Mouse (Mus musculus) lung, embryonic 14.5 days (tissue): ENCODE results near the gene Ints1. TPM values are rescaled to one million over a fixed set of nuclear protein-coding genes. Genes with fewer than 3 reads are reported as not detected.

Experiments
- ATAC-seq: fragments of 200-750 bp; cut with Nextera tagmentation; 2 replicates; pipeline ENCODE4 v1.8.0; 2017; ENCODE audit warnings: mild to moderate bottlenecking, moderate TSS enrichment, moderate library complexity; ENCODE audit not compliant: insufficient read depth
- DNase-seq: peaks from one replicate; pipeline ENCODE4 v3.0.0-alpha.2; 2015
- H3K27ac ChIP-seq: fragments of 300-500 bp; sonication (generic); 2 replicates; pipeline ENCODE4 v1.5.1; 2014; ENCODE audit warnings: low read depth, mild to moderate bottlenecking, moderate library complexity
- H3K27me3 ChIP-seq: fragments of 300-500 bp; sonication (generic); 2 replicates; pipeline ENCODE4 v1.6.1; 2014; ENCODE audit warnings: low read length, control low read depth; ENCODE audit not compliant: insufficient read depth
- H3K36me3 ChIP-seq: fragments of 300-500 bp; sonication (generic); 2 replicates; pipeline ENCODE4 v1.6.1; 2014; ENCODE audit warnings: control low read depth; ENCODE audit not compliant: insufficient read depth
- H3K4me1 ChIP-seq: fragments of 300-500 bp; sonication (generic); 2 replicates; pipeline ENCODE4 v1.6.1; 2014; ENCODE audit warnings: antibody characterized with exemption, control low read depth; ENCODE audit not compliant: insufficient read depth
- H3K4me2 ChIP-seq: fragments of 300-500 bp; sonication (generic); 2 replicates; pipeline ENCODE4 v1.6.1; 2014; ENCODE audit warnings: mild to moderate bottlenecking
- H3K4me3 ChIP-seq: fragments of 300-500 bp; sonication (generic); 2 replicates; pipeline ENCODE4 v1.5.1; 2014; ENCODE audit warnings: low read depth, low read length
- H3K9ac ChIP-seq: fragments of 300-500 bp; sonication (generic); 2 replicates; pipeline ENCODE4 v1.6.1; 2014
- H3K9me3 ChIP-seq: fragments of 300-500 bp; sonication (generic); 2 replicates; pipeline ENCODE4 v1.6.1; 2016; ENCODE audit warnings: low read depth, low read length, control low read depth
- CTCF ChIP-seq: IDR thresholded peaks from 2 replicates; pipeline ENCODE4 v1.5.1; 2016; ENCODE audit warnings: antibody characterized with exemption, low read depth
- WGBS: fragments of 180-500 bp; shearing (Covaris S2); extraction: QIAGEN DNeasy Blood & Tissue Kit; methylation state at CpG from one replicate; pipeline ENCODE4 v1.1.7; 2014; 5-methylcytosine and 5-hydroxymethylcytosine counted together
- polyA plus RNA-seq: library from polyadenylated mRNA; unstranded; fragments of >200 nt; fragmentation: Nextera tagmentation; extraction: Ambion mirVana; gene quantifications from 2 replicates; pipeline ENCODE4 v1.2.1, GENCODE M21; 2014

The Ints1 gene
- polyA plus RNA-seq, 1 experiment from 2014 or later = 39.8 TPM

DNA sequence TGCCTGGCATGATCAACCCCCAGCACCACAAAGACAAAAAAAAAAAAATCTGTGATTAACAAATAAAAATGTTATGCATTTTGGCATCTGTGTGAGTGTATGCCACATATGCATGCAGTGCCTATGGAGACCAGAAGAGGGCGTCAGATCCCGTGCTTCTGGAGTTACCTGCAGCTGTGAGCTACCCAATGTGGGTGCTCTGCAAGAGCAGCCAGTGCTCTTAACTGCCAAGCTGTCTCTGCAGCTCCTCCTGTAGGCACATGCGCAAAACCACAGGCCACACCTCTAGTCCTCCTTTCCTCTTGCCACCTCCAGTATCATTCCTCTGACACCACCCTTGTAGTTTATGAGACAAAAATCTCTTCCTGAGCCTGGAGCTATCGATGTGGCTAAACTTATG, 33.9 kb upstream of the Ints1 start:
- H3K4me2 ChIP-seq = no peak overlapping the region
- peaks cover 12% of the 10 kb centered on the region for H3K27me3 ChIP-seq
- H3K9ac ChIP-seq = no peak overlapping the region
- no peak overlapping the region for H3K4me3 ChIP-seq
- H3K36me3 ChIP-seq = no peaks in the 10 kb centered on the region
- ATAC-seq (no peak), DNase-seq (no peak)
- 65% methylated on average over 4 of the region's 4 CpGs for whole genome bisulfite sequencing
- no peaks in the 10 kb centered on the region for H3K9me3 ChIP-seq
- TF ChIP-seq CTCF = peak; percentile 31; the same call in 1 of the 2 replicates
- no peak overlapping the region for H3K27ac ChIP-seq
- no peaks in the 10 kb centered on the region for H3K4me1 ChIP-seq

DNA sequence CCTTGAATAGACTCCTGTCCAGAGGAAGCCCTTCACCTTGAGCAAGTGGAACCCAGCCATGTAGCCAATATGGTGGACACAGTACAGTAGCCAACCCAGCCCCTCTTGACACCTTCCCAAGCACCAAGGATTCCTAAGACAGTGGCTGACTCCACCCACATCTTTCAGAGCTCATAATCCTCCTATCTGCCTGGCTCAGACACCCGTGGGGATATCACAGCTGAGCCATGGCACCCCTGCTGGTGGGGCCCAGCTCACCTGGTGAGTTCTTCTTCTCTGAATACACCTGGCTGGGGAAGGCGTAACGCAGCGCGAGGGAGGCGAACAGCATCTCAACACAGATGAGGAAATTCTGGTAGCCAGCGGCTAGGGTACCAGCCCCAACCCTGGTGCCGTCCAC, 30.4 kb upstream of the Ints1 start:
- no peak for TF ChIP-seq CTCF
- Histone ChIP-seq H3K9me3 (no peaks in the 10 kb centered on the region), H3K27ac (no peak overlapping the region)

DNA sequence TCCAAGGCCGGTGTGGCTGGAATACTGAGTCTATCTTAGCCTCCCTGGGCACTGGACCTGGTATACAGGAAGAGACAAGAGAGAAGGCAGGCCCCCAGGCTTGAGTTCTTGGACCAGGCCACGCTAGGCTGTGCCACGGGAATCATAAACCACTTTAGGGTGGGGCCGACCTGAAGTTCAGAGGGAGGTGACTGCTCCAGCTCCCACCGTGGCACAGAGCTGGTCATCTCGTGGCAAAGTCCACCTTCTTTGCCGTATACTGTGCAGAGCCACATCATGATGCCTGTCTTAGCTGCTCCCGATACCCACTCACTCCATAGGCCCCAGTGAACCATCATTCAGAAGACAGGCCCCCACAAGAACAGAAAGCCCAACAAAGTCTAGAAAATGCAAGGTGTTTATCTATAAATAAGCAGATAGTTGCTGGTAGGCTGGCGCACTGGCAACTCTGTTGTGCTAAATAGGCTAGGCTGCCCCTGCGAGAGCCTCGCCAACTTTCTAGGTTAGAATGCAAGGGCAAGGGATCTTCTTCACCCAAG, 29.2 kb upstream of the Ints1 start:
- 77% methylated on average over 11 of the region's 11 CpGs for WGBS
- H3K27ac ChIP-seq = peak overlapping the region; percentile 69; the same call in 1 of the 2 replicates
- peaks cover 22% of the 10 kb centered on the region for H3K36me3 ChIP-seq
- 0 out of 2 replicates have a peak overlapping the region, but pooled peaks have one; percentile 13 for H3K9ac ChIP-seq
- TF ChIP-seq CTCF = no peak
- H3K9me3 ChIP-seq = no peaks in the 10 kb centered on the region
- DNase-seq (no peak), ATAC-seq (0 out of 2 replicates have a peak, but pooled peaks have one; percentile 16)
- 0 out of 2 replicates have a peak, but pooled peaks cover 7% of the 10 kb centered on the region for H3K4me1 ChIP-seq
- H3K27me3 ChIP-seq = no peaks in the 10 kb centered on the region
- no peak overlapping the region for H3K4me3 ChIP-seq
- peak overlapping the region; percentile 44; the same call in 1 of the 2 replicates for H3K4me2 ChIP-seq

More for the DNA sequence above, 30.4 kb upstream of the Ints1 start:
- no peak overlapping the region for H3K4me3 ChIP-seq
- H3K27me3 ChIP-seq = no peaks in the 10 kb centered on the region
- ATAC-seq = no peak
- 0 out of 2 replicates have a peak, but pooled peaks cover 7% of the 10 kb centered on the region for H3K4me1 ChIP-seq
- H3K4me2 ChIP-seq = no peak overlapping the region
- no peak for DNase-seq
- 84% methylated on average over 8 of the region's 8 CpGs for WGBS
- no peak overlapping the region for H3K9ac ChIP-seq
- H3K36me3 ChIP-seq = peaks cover 9% of the 10 kb centered on the region

DNA sequence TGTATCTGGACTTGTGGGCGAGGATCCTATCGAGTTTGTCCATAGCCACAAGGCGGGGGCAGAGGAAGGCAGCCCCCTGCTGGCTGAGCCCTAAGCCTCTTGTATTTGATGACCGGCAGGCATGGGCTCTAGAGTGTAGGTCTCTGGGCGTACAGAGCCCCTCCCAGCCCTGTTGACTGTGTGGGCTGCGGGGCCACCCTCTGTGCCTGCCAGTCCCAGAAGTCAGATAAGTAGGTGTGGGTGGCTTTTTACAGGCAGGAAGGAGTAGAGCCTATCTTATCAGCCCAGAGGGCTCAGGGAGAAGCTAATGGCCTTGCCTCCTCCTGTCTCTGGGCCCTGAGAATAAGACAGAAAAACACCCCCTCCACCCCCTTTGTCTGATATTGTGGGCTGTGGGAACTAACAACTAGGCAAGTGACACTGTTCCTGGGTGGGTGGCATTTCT, 28.7 kb upstream of the Ints1 start:
- H3K9ac ChIP-seq = peak overlapping the region; percentile 13
- ATAC-seq (peak; percentile 77), DNase-seq (peak; percentile 44)

DNA sequence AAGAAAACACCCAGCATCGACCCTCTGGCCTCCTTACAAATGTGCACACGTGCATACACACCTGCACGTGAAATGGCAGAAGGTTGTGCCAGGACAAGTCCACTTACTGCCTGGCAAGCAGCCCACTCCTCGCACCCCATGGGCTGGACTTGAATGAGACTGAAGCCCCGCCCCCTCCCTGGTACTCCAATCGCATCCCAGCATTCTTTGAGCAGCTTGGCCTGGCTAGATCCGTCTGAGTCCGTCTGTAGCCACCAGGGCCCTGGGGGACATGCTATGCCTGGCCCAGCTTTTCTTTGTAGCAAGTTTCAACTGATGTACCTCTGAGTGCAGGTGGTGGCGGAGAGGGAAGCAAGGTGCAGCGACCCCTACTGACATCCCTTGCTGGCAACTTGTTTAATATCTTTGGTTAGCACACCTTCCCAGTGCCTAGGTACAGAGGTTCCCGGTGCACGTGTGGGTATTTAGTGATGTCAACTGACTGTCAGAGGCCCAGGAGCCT, 28.2 kb upstream of the Ints1 start:
- no peak overlapping the region for H3K4me3 ChIP-seq
- peaks cover 11% of the 10 kb centered on the region for H3K4me1 ChIP-seq
- peak; percentile 76 for DNase-seq
- 6% methylated on average over 12 of the region's 12 CpGs for WGBS
- ATAC-seq = peak; percentile 74
- H3K36me3 ChIP-seq = peaks cover 24% of the 10 kb centered on the region
- peak overlapping the region; percentile 44 for H3K4me2 ChIP-seq
- TF ChIP-seq CTCF = peak; percentile 41; the same call in 1 of the 2 replicates
- peak overlapping the region; percentile 13; the same call in 1 of the 2 replicates for H3K9ac ChIP-seq
- no peaks in the 10 kb centered on the region for H3K9me3 ChIP-seq
- H3K27me3 ChIP-seq = no peaks in the 10 kb centered on the region
- H3K27ac ChIP-seq = peak overlapping the region; percentile 69

More for the DNA sequence above, 28.7 kb upstream of the Ints1 start:
- 4% methylated on average over 6 of the region's 6 CpGs for WGBS
- H3K4me2 ChIP-seq = peak overlapping the region; percentile 44
- H3K27ac ChIP-seq = peak overlapping the region; percentile 69
- H3K9me3 ChIP-seq = no peaks in the 10 kb centered on the region
- H3K4me3 ChIP-seq = no peak overlapping the region
- H3K4me1 ChIP-seq = 0 out of 2 replicates have a peak, but pooled peaks cover 7% of the 10 kb centered on the region
- TF ChIP-seq CTCF = peak; percentile 29; the same call in 1 of the 2 replicates
- peaks cover 24% of the 10 kb centered on the region for H3K36me3 ChIP-seq
- no peaks in the 10 kb centered on the region for H3K27me3 ChIP-seq

DNA sequence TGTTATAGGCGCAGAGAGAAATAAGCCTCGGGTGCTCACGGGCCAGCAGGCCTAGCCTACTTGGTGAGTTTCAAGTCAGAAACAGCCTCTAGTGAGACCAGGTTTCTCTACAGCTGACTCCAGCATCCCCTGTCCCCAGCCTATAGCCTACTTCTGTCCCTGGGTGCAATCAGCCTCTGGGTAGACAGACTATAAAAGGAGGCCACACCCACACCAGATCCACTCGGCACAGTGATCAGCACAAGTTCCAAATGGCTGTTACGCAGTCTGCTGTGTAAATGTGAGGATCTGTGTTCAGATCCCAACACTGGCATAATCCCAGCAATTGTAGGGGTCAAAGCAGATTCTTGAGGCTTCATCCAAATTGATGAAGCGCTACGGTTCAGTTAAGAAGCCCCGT, 27.7 kb upstream of the Ints1 start:
- Histone ChIP-seq H3K9me3 (no peaks in the 10 kb centered on the region), H3K36me3 (peaks cover 24% of the 10 kb centered on the region), H3K4me1 (peaks cover 16% of the 10 kb centered on the region), H3K27ac (no peak overlapping the region), H3K4me2 (no peak overlapping the region), H3K9ac (no peak overlapping the region), H3K27me3 (no peaks in the 10 kb centered on the region), H3K4me3 (no peak overlapping the region)
- WGBS = 74% methylated on average over 8 of the region's 8 CpGs
- no peak for TF ChIP-seq CTCF
- ATAC-seq = no peak
- DNase-seq = no peak

DNA sequence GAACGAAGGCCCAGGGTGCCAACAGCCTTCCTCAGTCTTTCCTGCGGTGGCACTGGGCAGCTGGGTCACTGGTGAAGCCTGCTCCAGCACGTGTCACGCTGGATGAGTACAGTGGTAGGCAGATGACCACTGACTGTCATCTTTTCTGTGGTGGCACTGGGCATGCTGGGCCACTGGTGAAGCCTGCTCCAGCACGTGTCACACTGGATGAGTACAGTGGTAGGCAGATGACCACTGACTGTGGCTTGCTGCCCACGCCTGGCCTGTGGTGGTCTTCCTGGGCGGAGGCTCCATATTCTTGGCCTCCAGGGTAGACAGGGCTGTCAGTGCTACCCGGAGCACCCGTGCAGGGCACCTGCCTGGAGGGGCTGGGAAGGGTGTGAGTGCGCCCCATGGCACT, 26.4 kb upstream of the Ints1 start:
- no peak overlapping the region for H3K27ac ChIP-seq
- no peaks in the 10 kb centered on the region for H3K27me3 ChIP-seq
- DNase-seq = no peak
- ATAC-seq = no peak
- peaks cover 29% of the 10 kb centered on the region for H3K4me1 ChIP-seq
- TF ChIP-seq CTCF = no peak
- peaks cover 24% of the 10 kb centered on the region for H3K36me3 ChIP-seq
- 89% methylated on average over 10 of the region's 10 CpGs for WGBS
- H3K9ac ChIP-seq = no peak overlapping the region
- no peaks in the 10 kb centered on the region for H3K9me3 ChIP-seq
- H3K4me2 ChIP-seq = no peak overlapping the region
- H3K4me3 ChIP-seq = no peak overlapping the region
